23 mouse cellular contexts compared by ENCODE assay signal in genomic region chr16:6062495-6062894, GRCm38 (mm10).
"Had no signal": no experiment of that assay in that cellular context is flagged by ENCODE, and none has a peak within 500 bp of the region (broad histone marks: within the 10 kb centered on the region; RNA-seq: fewer than 3 reads in every experiment).

No protein-coding gene starts in this region.

- H3K4me3 ChIP-seq: gastrocnemius, adult 2 months; heart, embryonic 10.5 days; heart, embryonic 12.5 days; hindbrain, embryonic 10.5 days; hindbrain, embryonic 12.5 days; intestine, embryonic 15.5 days; limb, embryonic 13.5 days; limb, embryonic 15.5 days; liver, embryonic 12.5 days had no signal

- H3K4me1 ChIP-seq: hindbrain, embryonic 10.5 days; hindbrain, embryonic 12.5 days; intestine, embryonic 15.5 days; limb, embryonic 13.5 days; limb, embryonic 15.5 days; liver, embryonic 12.5 days had no signal

- H3K27ac ChIP-seq: gastrocnemius, adult 2 months; heart, embryonic 10.5 days; hindbrain, embryonic 10.5 days; hindbrain, embryonic 12.5 days; hindbrain, embryonic 14.5 days; intestine, embryonic 15.5 days; limb, embryonic 13.5 days; limb, embryonic 15.5 days; liver, embryonic 12.5 days; liver, embryonic 14.5 days had no signal

- DNase-seq: gastrocnemius, adult 2 months; gastrocnemius, postnatal 10 days; gastrocnemius, postnatal 25 days; heart, adult 18-20 months; heart, postnatal 10 days; heart, postnatal 4 days; layer of hippocampus, adult 9-11 months; layer of hippocampus, postnatal 36 days; left cerebral cortex, postnatal 4 days; lung, adult 18-20 months had no signal

- H3K4me2 ChIP-seq: heart, embryonic 12.5 days; hindbrain, embryonic 12.5 days; hindbrain, embryonic 14.5 days; intestine, embryonic 15.5 days; limb, embryonic 13.5 days; limb, embryonic 15.5 days; liver, embryonic 12.5 days had no signal

- H3K36me3 ChIP-seq: heart, embryonic 10.5 days; heart, embryonic 12.5 days; hindbrain, embryonic 10.5 days; hindbrain, embryonic 12.5 days; intestine, embryonic 15.5 days; limb, embryonic 13.5 days; limb, embryonic 15.5 days; liver, embryonic 12.5 days had no signal

- ATAC-seq: hindbrain, embryonic 16.5 days; inflammation-experienced regulatory T-cells, adult 6 months; intestine, embryonic 15.5 days; intestine, postnatal 0 days; liver, embryonic 12.5 days had no signal

- H3K27me3 ChIP-seq: heart, embryonic 12.5 days; hindbrain, embryonic 12.5 days; intestine, embryonic 15.5 days; limb, embryonic 13.5 days; limb, embryonic 15.5 days; liver, embryonic 12.5 days had no signal

- H3K9me3 ChIP-seq: heart, embryonic 10.5 days; heart, embryonic 12.5 days; hindbrain, embryonic 10.5 days; hindbrain, embryonic 12.5 days; intestine, embryonic 15.5 days; limb, embryonic 13.5 days; limb, embryonic 15.5 days; liver, embryonic 12.5 days had no signal

- H3K9ac ChIP-seq: heart, embryonic 12.5 days; hindbrain, embryonic 12.5 days; hindbrain, embryonic 14.5 days; intestine, embryonic 15.5 days; limb, embryonic 13.5 days; limb, embryonic 15.5 days; liver, embryonic 12.5 days; liver, embryonic 14.5 days had no signal
